ENCODE assay signal across 9 mouse cellular contexts in the genomic region with DNA sequence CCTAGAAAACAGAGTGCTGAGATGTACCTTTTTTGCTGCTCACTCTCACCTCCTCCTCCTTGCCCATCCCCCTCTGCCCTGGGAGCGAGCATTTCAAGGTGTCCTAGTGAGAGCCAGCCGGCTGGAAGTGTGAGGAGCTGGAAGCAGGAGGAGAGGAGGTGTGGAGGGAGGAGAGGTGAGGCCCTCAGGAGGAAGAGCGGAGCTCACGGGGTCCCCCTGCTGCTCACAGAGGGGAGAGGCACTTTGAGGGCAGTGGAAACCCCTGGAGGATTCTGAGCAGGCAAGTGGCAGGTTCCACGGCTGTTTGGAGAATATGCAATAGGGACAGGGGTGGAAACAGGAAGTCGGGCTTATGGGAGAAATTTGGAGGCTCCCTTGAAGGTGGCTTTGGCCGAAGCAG. TPM values are rescaled to one million over a fixed set of nuclear protein-coding genes. Genes with fewer than 3 reads are reported as not detected.
DNase-seq lines count a peak whose midpoint lies in the region; ATAC-seq and TF ChIP-seq lines count a peak whose summit lies in the region.
"Had no signal": no experiment of that assay in that cellular context is flagged by ENCODE, and none has a peak within 500 bp of the region (broad histone marks: within the 10 kb centered on the region; RNA-seq: fewer than 3 reads in every experiment).

No protein-coding gene starts in this region.

- no peak overlapping the region for H3K4me2 ChIP-seq in neural tube, embryonic 11.5 days (ENCODE audit: low read depth)
- H3K4me2 ChIP-seq in embryonic facial prominence, embryonic 11.5 days (ENCODE audit: low read depth, low read length): no peak overlapping the region
- H3K4me2 ChIP-seq in liver, embryonic 14.5 days (ENCODE audit: low read depth): no peak overlapping the region
- H3K4me2 ChIP-seq: limb, embryonic 13.5 days had no signal

- peak; percentile 91 for TF ChIP-seq CTCF in liver, embryonic 14.5 days (IDR thresholded peaks at IDR 0.05; ENCODE audit: low read depth)
- TF ChIP-seq CTCF in spleen, adult 2 months (IDR thresholded peaks at IDR 0.05; ENCODE audit: extremely low read depth, insufficient read depth, insufficient read length, insufficient replicate concordance): peak; percentile 81

- no peak overlapping the region for H3K9ac ChIP-seq in neural tube, embryonic 11.5 days (ENCODE audit: low read length)
- no peak overlapping the region for H3K9ac ChIP-seq in embryonic facial prominence, embryonic 11.5 days (replicated peaks; ENCODE audit: low read length)
- H3K9ac ChIP-seq in liver, embryonic 14.5 days (replicated peaks): no peak overlapping the region
- H3K9ac ChIP-seq: limb, embryonic 13.5 days had no signal

- no peak overlapping the region for H3K27ac ChIP-seq in neural tube, embryonic 11.5 days (ENCODE audit: low read depth, low read length)
- H3K27ac ChIP-seq in embryonic facial prominence, embryonic 11.5 days (replicated peaks; ENCODE audit: low read depth, low read length): no peak overlapping the region
- no peak overlapping the region for H3K27ac ChIP-seq in liver, embryonic 14.5 days
- H3K27ac ChIP-seq in spleen, adult 2 months (ENCODE audit: insufficient read depth, low read length): no peak overlapping the region
- H3K27ac ChIP-seq: limb, embryonic 13.5 days had no signal

- peak; percentile 23 to 33 for DNase-seq in cerebellum, postnatal 14 days
- DNase-seq in cerebellum, adult 11-12 months: no peak
- DNase-seq in neural tube, embryonic 11.5 days (ENCODE audit: low spot score): peak; percentile 40
- DNase-seq in neural tube, embryonic 10.5 days (ENCODE audit: extremely low spot score, low spot score): no peak
- peak; percentile 57 for DNase-seq in embryonic facial prominence, embryonic 11.5 days (ENCODE audit: low spot score)
- no peak for DNase-seq in liver, embryonic 14.5 days (ENCODE audit: low read depth in 3 of 3, low spot score in 3 of 3)
- DNase-seq in spleen, adult 2 months (ENCODE audit: low read depth in 1 of 2, low spot score in 2 of 2): peak in 1 of 2 experiments; percentile 30
- DNase-seq in urinary bladder, postnatal 14 days (ENCODE audit: low spot score): no peak

- WGBS in neural tube, embryonic 11.5 days: 33% methylated on average over 7 of the region's 7 CpGs
- WGBS in embryonic facial prominence, embryonic 11.5 days: 34% methylated on average over 7 of the region's 7 CpGs
- WGBS in liver, embryonic 14.5 days (ENCODE audit: insufficient replicate concordance): 32% methylated on average over 7 of the region's 7 CpGs
- WGBS in spleen, adult 2 months: 42% methylated on average over 7 of the region's 7 CpGs

- no peaks in the 10 kb centered on the region for H3K27me3 ChIP-seq in neural tube, embryonic 11.5 days (ENCODE audit: control insufficient read depth, insufficient read depth, low read length)
- H3K27me3 ChIP-seq in embryonic facial prominence, embryonic 11.5 days (ENCODE audit: control insufficient read depth, insufficient read depth, low read length): no peaks in the 10 kb centered on the region
- no peaks in the 10 kb centered on the region for H3K27me3 ChIP-seq in liver, embryonic 14.5 days (ENCODE audit: control insufficient read depth, insufficient read depth, low read length)
- no peaks in the 10 kb centered on the region for H3K27me3 ChIP-seq in spleen, adult 2 months (ENCODE audit: control insufficient read depth, insufficient read depth, low read length)
- H3K27me3 ChIP-seq: limb, embryonic 13.5 days had no signal

- 0 out of 2 replicates have a peak, but pooled peaks cover 5% of the 10 kb centered on the region for H3K4me1 ChIP-seq in neural tube, embryonic 11.5 days (ENCODE audit: control insufficient read depth, insufficient read depth, low read length)
- H3K4me1 ChIP-seq in embryonic facial prominence, embryonic 11.5 days (ENCODE audit: control insufficient read depth, insufficient read depth, low read length): no peaks in the 10 kb centered on the region
- 0 out of 4 replicates have a peak, but pooled peaks cover 0 to 2% of the 10 kb centered on the region in 2 experiments for H3K4me1 ChIP-seq in liver, embryonic 14.5 days (replicated peaks; ENCODE audit: control insufficient read depth in 2 of 2, insufficient read depth in 2 of 2, low read length in 1 of 2)
- H3K4me1 ChIP-seq in spleen, adult 2 months (ENCODE audit: control insufficient read depth, insufficient read depth, insufficient read length): no peaks in the 10 kb centered on the region; the same call in 1 of the 2 replicates

- H3K9me3 ChIP-seq in neural tube, embryonic 11.5 days (ENCODE audit: control insufficient read depth, low read length): no peaks in the 10 kb centered on the region
- no peaks in the 10 kb centered on the region for H3K9me3 ChIP-seq in embryonic facial prominence, embryonic 11.5 days (replicated peaks; ENCODE audit: control insufficient read depth, low read length)
- no peaks in the 10 kb centered on the region for H3K9me3 ChIP-seq in liver, embryonic 14.5 days (ENCODE audit: control insufficient read depth, low read length)
- H3K9me3 ChIP-seq: limb, embryonic 13.5 days had no signal

- TF ChIP-seq EP300 in liver, embryonic 14.5 days (IDR thresholded peaks at IDR 0.05; ENCODE audit: low read depth): no peak

- no peak for TF ChIP-seq POLR2A in spleen, adult 2 months (IDR thresholded peaks at IDR 0.05; ENCODE audit: low read depth, low read length)

- no peaks in the 10 kb centered on the region for H3K36me3 ChIP-seq in neural tube, embryonic 11.5 days (ENCODE audit: control insufficient read depth, insufficient read depth, low read length)
- no peaks in the 10 kb centered on the region for H3K36me3 ChIP-seq in embryonic facial prominence, embryonic 11.5 days (replicated peaks; ENCODE audit: control insufficient read depth, insufficient read depth, low read depth, low read length)
- H3K36me3 ChIP-seq in liver, embryonic 14.5 days (replicated peaks; ENCODE audit: control insufficient read depth, insufficient read depth, low read depth): peaks cover 97% of the 10 kb centered on the region
- H3K36me3 ChIP-seq in spleen, adult 2 months (ENCODE audit: control insufficient read depth, insufficient read depth, low read length): no peaks in the 10 kb centered on the region
- H3K36me3 ChIP-seq: limb, embryonic 13.5 days had no signal

- ATAC-seq in neural tube, embryonic 11.5 days (ENCODE audit: insufficient read depth, low FRiP score, low TSS enrichment): no peak
- no peak for ATAC-seq in embryonic facial prominence, embryonic 11.5 days (replicated peaks; ENCODE audit: insufficient number of reproducible peaks, low FRiP score, low TSS enrichment, low read depth)
- peak; percentile 43 for ATAC-seq in liver, embryonic 14.5 days (ENCODE audit: insufficient read depth)

- H3K4me3 ChIP-seq in neural tube, embryonic 11.5 days (ENCODE audit: low read depth, low read length): no peak overlapping the region
- no peak overlapping the region for H3K4me3 ChIP-seq in embryonic facial prominence, embryonic 11.5 days (ENCODE audit: low read depth, low read length)
- no peak overlapping the region for H3K4me3 ChIP-seq in liver, embryonic 14.5 days (ENCODE audit: insufficient read depth in 1 of 2, low read depth in 2 of 2, low read length in 2 of 2)
- no peak overlapping the region for H3K4me3 ChIP-seq in spleen, adult 2 months (ENCODE audit: extremely low read depth, insufficient read depth, insufficient read length)
- H3K4me3 ChIP-seq: limb, embryonic 13.5 days had no signal

RNA-seq across cellular contexts. Expression of gene Rhd, which starts 18.9 kb away (rescaled TPM):
- polyA plus RNA-seq in neural tube, embryonic 11.5 days (2014; fragmentation: Nextera tagmentation; extraction: Ambion mirVana): 13.8 and 15.7 TPM in 2 replicates
- polyA plus RNA-seq in embryonic facial prominence, embryonic 11.5 days (2014; fragmentation: Nextera tagmentation; extraction: Ambion mirVana): 13.7 and 19.7 TPM in 2 replicates
- polyA plus RNA-seq in liver, embryonic 14.5 days (2012; rRNA removed): 260 and 298 TPM in 2 replicates
- 576 and 578 TPM in 2 replicates for polyA plus RNA-seq in liver, embryonic 14.5 days (2014; fragmentation: Nextera tagmentation; extraction: Ambion mirVana)
- polyA plus RNA-seq in spleen, adult 2 months (2012; rRNA removed): 69.5 and 84.0 TPM in 2 replicates

RNA-seq across cellular contexts. Expression of gene Maco1, which starts 30.1 kb away (rescaled TPM):
- polyA plus RNA-seq in neural tube, embryonic 11.5 days (2014; fragmentation: Nextera tagmentation; extraction: Ambion mirVana): 47.2 and 49.3 TPM in 2 replicates
- 47.0 and 47.8 TPM in 2 replicates for polyA plus RNA-seq in embryonic facial prominence, embryonic 11.5 days (2014; fragmentation: Nextera tagmentation; extraction: Ambion mirVana)
- 5.7 and 9.3 TPM in 2 replicates for polyA plus RNA-seq in liver, embryonic 14.5 days (2012; rRNA removed)
- 11.7 and 13.0 TPM in 2 replicates for polyA plus RNA-seq in liver, embryonic 14.5 days (2014; fragmentation: Nextera tagmentation; extraction: Ambion mirVana)
- 6.5 and 8.5 TPM in 2 replicates for polyA plus RNA-seq in spleen, adult 2 months (2012; rRNA removed)

RNA-seq across cellular contexts. Expression of gene Tmem50a, which starts 31.6 kb away (rescaled TPM):
- polyA plus RNA-seq in neural tube, embryonic 11.5 days (2014; fragmentation: Nextera tagmentation; extraction: Ambion mirVana): 150 and 160 TPM in 2 replicates
- polyA plus RNA-seq in embryonic facial prominence, embryonic 11.5 days (2014; fragmentation: Nextera tagmentation; extraction: Ambion mirVana): 148 and 151 TPM in 2 replicates
- polyA plus RNA-seq in liver, embryonic 14.5 days (2012; rRNA removed): 44.2 and 50.8 TPM in 2 replicates
- 59.5 and 65.1 TPM in 2 replicates for polyA plus RNA-seq in liver, embryonic 14.5 days (2014; fragmentation: Nextera tagmentation; extraction: Ambion mirVana)
- 83.2 and 90.6 TPM in 2 replicates for polyA plus RNA-seq in spleen, adult 2 months (2012; rRNA removed)

RNA-seq across cellular contexts. Expression of gene Rsrp1, which starts 40.1 kb away (rescaled TPM):
- 340 and 349 TPM in 2 replicates for polyA plus RNA-seq in neural tube, embryonic 11.5 days (2014; fragmentation: Nextera tagmentation; extraction: Ambion mirVana)
- 351 and 368 TPM in 2 replicates for polyA plus RNA-seq in embryonic facial prominence, embryonic 11.5 days (2014; fragmentation: Nextera tagmentation; extraction: Ambion mirVana)
- polyA plus RNA-seq in liver, embryonic 14.5 days (2012; rRNA removed): 228 and 239 TPM in 2 replicates
- 151 and 161 TPM in 2 replicates for polyA plus RNA-seq in liver, embryonic 14.5 days (2014; fragmentation: Nextera tagmentation; extraction: Ambion mirVana)
- 691 and 1,139 TPM in 2 replicates for polyA plus RNA-seq in spleen, adult 2 months (2012; rRNA removed)

RNA-seq across cellular contexts. Expression of gene Syf2, which starts 47.4 kb away (rescaled TPM):
- polyA plus RNA-seq in neural tube, embryonic 11.5 days (2014; fragmentation: Nextera tagmentation; extraction: Ambion mirVana): 64.1 and 73.0 TPM in 2 replicates
- 69.5 and 79.5 TPM in 2 replicates for polyA plus RNA-seq in embryonic facial prominence, embryonic 11.5 days (2014; fragmentation: Nextera tagmentation; extraction: Ambion mirVana)
- polyA plus RNA-seq in liver, embryonic 14.5 days (2012; rRNA removed): 21.9 and 42.9 TPM in 2 replicates
- 52.6 and 56.0 TPM in 2 replicates for polyA plus RNA-seq in liver, embryonic 14.5 days (2014; fragmentation: Nextera tagmentation; extraction: Ambion mirVana)
- polyA plus RNA-seq in spleen, adult 2 months (2012; rRNA removed): 19.2 TPM in 2 replicates

Comparison
In these comparisons a context has a peak if more than half of its experiments do, and no peak if none do; other contexts are left out.
1. DNase-seq: peak in cerebellum, postnatal 14 days (2 of 2), neural tube, embryonic 11.5 days (single experiment) and embryonic facial prominence, embryonic 11.5 days (single experiment); none in cerebellum, adult 11-12 months (single experiment), neural tube, embryonic 10.5 days (single experiment), liver, embryonic 14.5 days (0 of 3) and urinary bladder, postnatal 14 days (single experiment).